Mouse (Mus musculus) embryo, embryonic 10 days (tissue): Measurements from ENCODE around the gene Celf2.

ENCODE experiments used
- DNase-seq: peaks from one replicate; pipeline ENCODE4 v3.0.0-alpha.2; 2015; ENCODE audit warnings: low spot score

The Celf2 gene

GRCm38 (mm10) chr2:6871281-6872130, 637.9 kb downstream of the Celf2 start:
- DNase-seq: no peak

GRCm38 (mm10) chr2:6869956-6870710, 639.2 kb downstream of the Celf2 start:
- no peak for DNase-seq

- DNase-seq: no peak
These were observed 642.1 kb downstream of the Celf2 start for GRCm38 (mm10) chr2:6867297-6867696.

- no peak for DNase-seq
These were observed 643.6 kb downstream of the Celf2 start for GRCm38 (mm10) chr2:6865785-6866184.

- no peak for DNase-seq
These were observed 659.2 kb downstream of the Celf2 start for GRCm38 (mm10) chr2:6850102-6850644.

GRCm38 (mm10) chr2:6849388-6849787, 660.0 kb downstream of the Celf2 start:
- peak; percentile 58 for DNase-seq

- DNase-seq: no peak
These were observed 679.3 kb downstream of the Celf2 start for GRCm38 (mm10) chr2:6830021-6830420.

GRCm38 (mm10) chr2:6827583-6827982, 681.8 kb downstream of the Celf2 start:
- DNase-seq: peak; percentile 12

GRCm38 (mm10) chr2:6823021-6823420, 686.3 kb downstream of the Celf2 start:
- no peak for DNase-seq

GRCm38 (mm10) chr2:6821593-6821992, 687.8 kb downstream of the Celf2 start:
- peak; percentile 6 for DNase-seq

- DNase-seq: no peak
These were observed 694.1 kb downstream of the Celf2 start for GRCm38 (mm10) chr2:6815281-6815680.

- DNase-seq: no peak
These were observed 700.6 kb downstream of the Celf2 start for GRCm38 (mm10) chr2:6808736-6809135.

- peak; percentile 28 for DNase-seq
These were observed 712.6 kb downstream of the Celf2 start for GRCm38 (mm10) chr2:6796754-6797153.

GRCm38 (mm10) chr2:6795995-6796588, 713.3 kb downstream of the Celf2 start:
- no peak for DNase-seq

- DNase-seq: peak; percentile 6
These were observed 714.5 kb downstream of the Celf2 start for GRCm38 (mm10) chr2:6794858-6795257.

GRCm38 (mm10) chr2:6790876-6791275, 718.5 kb downstream of the Celf2 start:
- no peak for DNase-seq

GRCm38 (mm10) chr2:6786494-6787144, 722.7 kb downstream of the Celf2 start:
- no peak for DNase-seq

GRCm38 (mm10) chr2:6770214-6770613, 739.1 kb downstream of the Celf2 start:
- DNase-seq: no peak

- DNase-seq: no peak
These were observed 747.0 kb downstream of the Celf2 start for GRCm38 (mm10) chr2:6762381-6762780.

- no peak for DNase-seq
These were observed 766.2 kb downstream of the Celf2 start for GRCm38 (mm10) chr2:6743173-6743572.

- no peak for DNase-seq
These were observed 769.2 kb downstream of the Celf2 start for GRCm38 (mm10) chr2:6739998-6740668.
